Mouse (Mus musculus): Measurements from ENCODE around the gene Ccdc187. TPM values are rescaled to one million over a fixed set of nuclear protein-coding genes. Genes with fewer than 3 reads are reported as not detected.

Ccdc187 gene
- polyA plus RNA-seq, 1 experiment from 2014 or later, result 0.21 TPM

- no peak overlapping the region for H3K9ac ChIP-seq (ENCODE audit: low read length)
- no peak for TF ChIP-seq EP300 (optimal IDR thresholded peaks at IDR 0.05)
- TF ChIP-seq CTCF (IDR thresholded peaks at IDR 0.05; ENCODE audit: low read depth), result no peak
- H3K9me3 ChIP-seq (ENCODE audit: control insufficient read depth, low read length), result no peaks in the 10 kb centered on the region
- H3K27me3 ChIP-seq (ENCODE audit: control insufficient read depth, insufficient read depth, low read length), result no peaks in the 10 kb centered on the region
- H3K4me1 ChIP-seq (replicated peaks; ENCODE audit: control insufficient read depth, insufficient read depth), result peaks cover 3% of the 10 kb centered on the region; the same call in 1 of the 2 replicates
- H3K4me2 ChIP-seq (replicated peaks; ENCODE audit: low read depth), result no peak overlapping the region
- H3K4me3 ChIP-seq (ENCODE audit: low read depth, low read length), result no peak overlapping the region
- ATAC-seq (ENCODE audit: low FRiP score, low TSS enrichment) (peak; percentile 73; the same call in 1 of the 2 replicates), DNase-seq (ENCODE audit: low spot score) (no peak)
- peak overlapping the region; percentile 83 for H3K27ac ChIP-seq (replicated peaks)
- 14% methylated on average over 10 of the region's 10 CpGs for WGBS
- H3K36me3 ChIP-seq (ENCODE audit: control insufficient read depth, insufficient read depth, low read length), result no peaks in the 10 kb centered on the region
Observed at GRCm38 (mm10) chr2:26309739-26310138, 15.4 kb upstream of the Ccdc187 start.

- Histone ChIP-seq H3K27me3 (ENCODE audit: control insufficient read depth, insufficient read depth, low read length) (no peaks in the 10 kb centered on the region), H3K4me3 (ENCODE audit: low read depth, low read length) (no peak overlapping the region), H3K36me3 (ENCODE audit: control insufficient read depth, insufficient read depth, low read length) (no peaks in the 10 kb centered on the region), H3K9ac (ENCODE audit: low read length) (no peak overlapping the region), H3K9me3 (ENCODE audit: control insufficient read depth, low read length) (no peaks in the 10 kb centered on the region), H3K27ac (replicated peaks) (no peak overlapping the region), H3K4me1 (replicated peaks; ENCODE audit: control insufficient read depth, insufficient read depth) (no peaks in the 10 kb centered on the region), H3K4me2 (replicated peaks; ENCODE audit: low read depth) (no peak overlapping the region)
- ATAC-seq (ENCODE audit: low FRiP score, low TSS enrichment), result no peak
- DNase-seq (ENCODE audit: low spot score), result no peak
- TF ChIP-seq EP300 (optimal IDR thresholded peaks at IDR 0.05) (no peak), CTCF (IDR thresholded peaks at IDR 0.05; ENCODE audit: low read depth) (no peak)
- WGBS, result 87% methylated on average over 3 of the region's 3 CpGs
Observed at GRCm38 (mm10) chr2:26306702-26307101, 12.3 kb upstream of the Ccdc187 start.

- TF ChIP-seq CTCF (IDR thresholded peaks at IDR 0.05; ENCODE audit: low read depth) (no peak), EP300 (optimal IDR thresholded peaks at IDR 0.05) (no peak)
- H3K4me3 ChIP-seq (ENCODE audit: low read depth, low read length), result no peak overlapping the region
- 67% methylated on average over 2 of the region's 2 CpGs for WGBS
- no peaks in the 10 kb centered on the region for H3K4me1 ChIP-seq (replicated peaks; ENCODE audit: control insufficient read depth, insufficient read depth)
- no peaks in the 10 kb centered on the region for H3K27me3 ChIP-seq (ENCODE audit: control insufficient read depth, insufficient read depth, low read length)
- H3K27ac ChIP-seq (replicated peaks), result no peak overlapping the region
- no peak overlapping the region for H3K9ac ChIP-seq (ENCODE audit: low read length)
- DNase-seq (ENCODE audit: low spot score) (no peak), ATAC-seq (ENCODE audit: low FRiP score, low TSS enrichment) (no peak)
- no peaks in the 10 kb centered on the region for H3K9me3 ChIP-seq (ENCODE audit: control insufficient read depth, low read length)
- H3K36me3 ChIP-seq (ENCODE audit: control insufficient read depth, insufficient read depth, low read length), result no peaks in the 10 kb centered on the region
- H3K4me2 ChIP-seq (replicated peaks; ENCODE audit: low read depth), result no peak overlapping the region
Observed at GRCm38 (mm10) chr2:26305555-26305954, 11.2 kb upstream of the Ccdc187 start.

GRCm38 (mm10) chr2:26304711-26305110 lies 10.4 kb upstream of the Ccdc187 start:
- H3K9me3 ChIP-seq (ENCODE audit: control insufficient read depth, low read length), result no peaks in the 10 kb centered on the region
- no peak overlapping the region for H3K4me3 ChIP-seq (ENCODE audit: low read depth, low read length)
- ATAC-seq (ENCODE audit: low FRiP score, low TSS enrichment) (no peak), DNase-seq (ENCODE audit: low spot score) (no peak)
- WGBS, result 58% methylated on average over 1 of the region's 1 CpGs
- no peak overlapping the region for H3K4me2 ChIP-seq (replicated peaks; ENCODE audit: low read depth)
- no peaks in the 10 kb centered on the region for H3K27me3 ChIP-seq (ENCODE audit: control insufficient read depth, insufficient read depth, low read length)
- no peak for TF ChIP-seq EP300 (optimal IDR thresholded peaks at IDR 0.05)
- TF ChIP-seq CTCF (IDR thresholded peaks at IDR 0.05; ENCODE audit: low read depth), result no peak
- no peaks in the 10 kb centered on the region for H3K4me1 ChIP-seq (replicated peaks; ENCODE audit: control insufficient read depth, insufficient read depth)
- H3K36me3 ChIP-seq (ENCODE audit: control insufficient read depth, insufficient read depth, low read length), result no peaks in the 10 kb centered on the region
- H3K9ac ChIP-seq (ENCODE audit: low read length), result no peak overlapping the region
- H3K27ac ChIP-seq (replicated peaks), result no peak overlapping the region

GRCm38 (mm10) chr2:26302005-26302503 lies 7.7 kb upstream of the Ccdc187 start:
- Histone ChIP-seq H3K4me3 (ENCODE audit: low read depth, low read length) (no peak overlapping the region), H3K9me3 (ENCODE audit: control insufficient read depth, low read length) (no peaks in the 10 kb centered on the region), H3K27me3 (ENCODE audit: control insufficient read depth, insufficient read depth, low read length) (no peaks in the 10 kb centered on the region), H3K4me1 (replicated peaks; ENCODE audit: control insufficient read depth, insufficient read depth) (no peaks in the 10 kb centered on the region), H3K27ac (replicated peaks) (no peak overlapping the region), H3K9ac (ENCODE audit: low read length) (no peak overlapping the region), H3K36me3 (ENCODE audit: control insufficient read depth, insufficient read depth, low read length) (no peaks in the 10 kb centered on the region), H3K4me2 (replicated peaks; ENCODE audit: low read depth) (no peak overlapping the region)
- TF ChIP-seq CTCF (IDR thresholded peaks at IDR 0.05; ENCODE audit: low read depth) (no peak), EP300 (optimal IDR thresholded peaks at IDR 0.05) (no peak)
- DNase-seq (ENCODE audit: low spot score) (no peak), ATAC-seq (ENCODE audit: low FRiP score, low TSS enrichment) (no peak)
- whole genome bisulfite sequencing, result 79% methylated on average over 10 of the region's 10 CpGs

GRCm38 (mm10) chr2:26300808-26301174 lies 6.4 kb upstream of the Ccdc187 start:
- H3K36me3 ChIP-seq (ENCODE audit: control insufficient read depth, insufficient read depth, low read length), result no peaks in the 10 kb centered on the region
- H3K27ac ChIP-seq (replicated peaks), result peak overlapping the region; percentile 59
- no peak overlapping the region for H3K4me3 ChIP-seq (ENCODE audit: low read depth, low read length)
- DNase-seq (ENCODE audit: low spot score), result peak; percentile 85
- no peak overlapping the region for H3K4me2 ChIP-seq (replicated peaks; ENCODE audit: low read depth)
- WGBS, result 2% methylated on average over 3 of the region's 3 CpGs
- no peaks in the 10 kb centered on the region for H3K4me1 ChIP-seq (replicated peaks; ENCODE audit: control insufficient read depth, insufficient read depth)
- TF ChIP-seq EP300 (optimal IDR thresholded peaks at IDR 0.05) (no peak), CTCF (IDR thresholded peaks at IDR 0.05; ENCODE audit: low read depth) (peak; percentile 94)
- H3K27me3 ChIP-seq (ENCODE audit: control insufficient read depth, insufficient read depth, low read length), result no peaks in the 10 kb centered on the region
- H3K9ac ChIP-seq (ENCODE audit: low read length), result no peak overlapping the region
- H3K9me3 ChIP-seq (ENCODE audit: control insufficient read depth, low read length), result no peaks in the 10 kb centered on the region
- no peak for ATAC-seq (ENCODE audit: low FRiP score, low TSS enrichment)

All from stomach, postnatal 0 days (tissue).